Mouse (Mus musculus): Measurements from ENCODE around the gene Lmbrd2. TPM values are rescaled to one million over a fixed set of nuclear protein-coding genes. Genes with fewer than 3 reads are reported as not detected.

Gene Lmbrd2
- polyA plus RNA-seq, 1 experiment from 2014 or later = 2.8 TPM

GRCm38 (mm10) chr15:9130772-9131498, 9.4 kb upstream of the Lmbrd2 start:
- Histone ChIP-seq H3K27ac (ENCODE audit: low read length) (peak overlapping the region; percentile 51; the same call in 1 of the 2 replicates), H3K4me3 (replicated peaks; ENCODE audit: low read length) (no peak overlapping the region), H3K4me1 (ENCODE audit: control insufficient read depth, insufficient read depth, low read length) (peaks cover 7% of the 10 kb centered on the region), H3K27me3 (ENCODE audit: control insufficient read depth, insufficient read depth, low read length) (no peaks in the 10 kb centered on the region), H3K9me3 (replicated peaks; ENCODE audit: control insufficient read depth, low read length) (no peaks in the 10 kb centered on the region), H3K36me3 (ENCODE audit: control insufficient read depth, insufficient read depth, low read length) (peaks cover 10% of the 10 kb centered on the region), H3K4me2 (ENCODE audit: low read depth, low read length) (no peak overlapping the region; the same call in 1 of the 2 replicates), H3K9ac (ENCODE audit: low read length) (peak overlapping the region; percentile 25; the same call in 1 of the 2 replicates)
- ATAC-seq (ENCODE audit: insufficient read depth, low FRiP score) = peak; percentile 34; the same call in 1 of the 2 replicates
- WGBS = 68% methylated on average over 9 of the region's 9 CpGs

- H3K9me3 ChIP-seq (replicated peaks; ENCODE audit: control insufficient read depth, low read length) = no peaks in the 10 kb centered on the region
- H3K27me3 ChIP-seq (ENCODE audit: control insufficient read depth, insufficient read depth, low read length) = no peaks in the 10 kb centered on the region
- H3K4me1 ChIP-seq (ENCODE audit: control insufficient read depth, insufficient read depth, low read length) = peaks cover 7% of the 10 kb centered on the region
- no peak for ATAC-seq (ENCODE audit: insufficient read depth, low FRiP score)
- H3K4me3 ChIP-seq (replicated peaks; ENCODE audit: low read length) = no peak overlapping the region
- WGBS = 68% methylated on average over 4 of the region's 4 CpGs
- H3K4me2 ChIP-seq (ENCODE audit: low read depth, low read length) = no peak overlapping the region; the same call in 1 of the 2 replicates
- H3K36me3 ChIP-seq (ENCODE audit: control insufficient read depth, insufficient read depth, low read length) = peaks cover 10% of the 10 kb centered on the region
- peak overlapping the region; percentile 51; the same call in 1 of the 2 replicates for H3K27ac ChIP-seq (ENCODE audit: low read length)
- H3K9ac ChIP-seq (ENCODE audit: low read length) = peak overlapping the region; percentile 25; the same call in 1 of the 2 replicates
Measured at GRCm38 (mm10) chr15:9131499-9131888, 8.9 kb upstream of the Lmbrd2 start.

- ATAC-seq (ENCODE audit: insufficient read depth, low FRiP score) = no peak
- Histone ChIP-seq H3K27ac (ENCODE audit: low read length) (peak overlapping the region; percentile 57; the same call in 1 of the 2 replicates), H3K4me2 (ENCODE audit: low read depth, low read length) (no peak overlapping the region), H3K9me3 (replicated peaks; ENCODE audit: control insufficient read depth, low read length) (no peaks in the 10 kb centered on the region), H3K36me3 (ENCODE audit: control insufficient read depth, insufficient read depth, low read length) (peaks cover 11% of the 10 kb centered on the region), H3K27me3 (ENCODE audit: control insufficient read depth, insufficient read depth, low read length) (no peaks in the 10 kb centered on the region), H3K9ac (ENCODE audit: low read length) (peak overlapping the region; percentile 16; the same call in 1 of the 2 replicates), H3K4me3 (replicated peaks; ENCODE audit: low read length) (no peak overlapping the region), H3K4me1 (ENCODE audit: control insufficient read depth, insufficient read depth, low read length) (peaks cover 7% of the 10 kb centered on the region)
- 71% methylated on average over 13 of the region's 13 CpGs for WGBS
Measured at GRCm38 (mm10) chr15:9132693-9133443, 7.5 kb upstream of the Lmbrd2 start.

DNA sequence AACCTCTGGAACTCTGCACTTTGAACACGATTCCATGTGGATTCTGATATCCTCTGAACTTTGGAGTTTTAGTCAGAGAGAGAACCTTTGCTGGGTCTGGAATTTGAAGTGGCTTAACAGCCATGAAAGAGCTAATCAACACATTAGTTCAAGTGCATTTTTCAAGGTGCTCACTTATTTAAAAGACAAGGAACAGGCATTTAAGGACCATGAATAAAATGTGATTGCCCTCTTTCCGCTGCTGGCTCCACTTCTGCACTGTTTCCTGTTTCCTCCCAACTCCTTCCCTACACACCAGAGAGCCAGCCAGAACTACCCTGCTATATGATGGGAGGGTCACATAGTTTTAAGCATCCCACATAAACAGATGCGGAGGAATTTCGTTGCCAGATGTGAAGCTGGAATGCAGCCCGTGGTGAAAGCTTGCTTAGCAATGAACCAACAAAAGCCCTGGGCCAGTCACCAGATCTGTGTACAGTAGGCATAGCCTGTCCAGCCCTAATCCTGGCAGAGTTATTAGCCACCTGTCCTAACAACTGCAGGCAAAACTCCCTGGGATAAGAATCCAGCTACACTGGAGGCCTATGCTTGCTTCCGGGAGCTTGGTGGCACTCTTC, 5.4 kb upstream of the Lmbrd2 start:
- Histone ChIP-seq H3K27me3 (ENCODE audit: control insufficient read depth, insufficient read depth, low read length) (no peaks in the 10 kb centered on the region), H3K4me1 (ENCODE audit: control insufficient read depth, insufficient read depth, low read length) (peaks cover 19% of the 10 kb centered on the region), H3K9ac (ENCODE audit: low read length) (no peak overlapping the region), H3K4me3 (replicated peaks; ENCODE audit: low read length) (no peak overlapping the region), H3K27ac (ENCODE audit: low read length) (0 out of 2 replicates have a peak overlapping the region, but pooled peaks have one; percentile 5), H3K36me3 (ENCODE audit: control insufficient read depth, insufficient read depth, low read length) (peaks cover 3% of the 10 kb centered on the region; the same call in 1 of the 2 replicates), H3K4me2 (ENCODE audit: low read depth, low read length) (no peak overlapping the region), H3K9me3 (replicated peaks; ENCODE audit: control insufficient read depth, low read length) (no peaks in the 10 kb centered on the region)
- WGBS = 50% methylated on average over 6 of the region's 6 CpGs
- ATAC-seq (ENCODE audit: insufficient read depth, low FRiP score) = peak; percentile 47; the same call in 1 of the 2 replicates

GRCm38 (mm10) chr15:9139447-9139846, 903 bp upstream of the Lmbrd2 start:
- peak overlapping the region; percentile 68 for H3K4me2 ChIP-seq (ENCODE audit: low read depth, low read length)
- 0 out of 2 replicates have a peak, but pooled peaks cover 3% of the 10 kb centered on the region for H3K36me3 ChIP-seq (ENCODE audit: control insufficient read depth, insufficient read depth, low read length)
- WGBS = 21% methylated on average over 10 of the region's 10 CpGs
- H3K4me1 ChIP-seq (ENCODE audit: control insufficient read depth, insufficient read depth, low read length) = peaks cover 14% of the 10 kb centered on the region; the same call in 1 of the 2 replicates
- ATAC-seq (ENCODE audit: insufficient read depth, low FRiP score) = no peak
- H3K9ac ChIP-seq (ENCODE audit: low read length) = peak overlapping the region; percentile 66
- H3K9me3 ChIP-seq (replicated peaks; ENCODE audit: control insufficient read depth, low read length) = no peaks in the 10 kb centered on the region
- H3K27me3 ChIP-seq (ENCODE audit: control insufficient read depth, insufficient read depth, low read length) = no peaks in the 10 kb centered on the region
- no peak overlapping the region for H3K27ac ChIP-seq (ENCODE audit: low read length)
- H3K4me3 ChIP-seq (replicated peaks; ENCODE audit: low read length) = peak overlapping the region; percentile 64

DNA sequence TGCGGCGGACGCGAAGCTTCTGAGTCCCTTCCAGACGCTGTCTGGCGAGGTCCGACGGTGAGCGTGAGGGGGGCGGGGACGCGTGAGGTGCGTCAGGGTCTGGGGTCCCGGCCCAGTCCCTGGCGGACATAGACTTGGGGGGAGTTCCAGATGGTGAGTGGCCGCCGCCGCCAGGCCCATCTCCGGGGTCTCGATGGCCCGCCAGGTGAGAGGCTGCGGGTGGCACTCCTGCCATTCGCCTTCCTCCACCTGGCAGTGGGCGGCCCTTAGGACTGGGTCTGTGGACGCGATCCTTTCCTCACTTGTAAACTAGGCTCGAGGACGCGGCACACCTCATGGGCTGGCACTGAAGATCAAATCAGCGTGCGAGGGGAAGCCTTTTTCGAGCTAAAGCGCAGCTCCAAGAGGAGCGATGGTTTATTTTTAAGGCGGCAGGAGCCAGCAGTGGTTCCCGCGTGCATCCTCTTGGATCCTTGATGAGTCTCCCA, 378 bp downstream of the Lmbrd2 start:
- Histone ChIP-seq H3K9me3 (replicated peaks; ENCODE audit: control insufficient read depth, low read length) (no peaks in the 10 kb centered on the region), H3K36me3 (ENCODE audit: control insufficient read depth, insufficient read depth, low read length) (0 out of 2 replicates have a peak, but pooled peaks cover 3% of the 10 kb centered on the region), H3K9ac (ENCODE audit: low read length) (peak overlapping the region; percentile 71), H3K4me3 (replicated peaks; ENCODE audit: low read length) (peak overlapping the region; percentile 64), H3K4me1 (ENCODE audit: control insufficient read depth, insufficient read depth, low read length) (peaks cover 14% of the 10 kb centered on the region; the same call in 1 of the 2 replicates), H3K27me3 (ENCODE audit: control insufficient read depth, insufficient read depth, low read length) (no peaks in the 10 kb centered on the region), H3K4me2 (ENCODE audit: low read depth, low read length) (peak overlapping the region; percentile 68), H3K27ac (ENCODE audit: low read length) (peak overlapping the region; percentile 55)
- peak; percentile 84 for ATAC-seq (ENCODE audit: insufficient read depth, low FRiP score)
- WGBS = under 1% methylated on average over 37 of the region's 37 CpGs

DNA sequence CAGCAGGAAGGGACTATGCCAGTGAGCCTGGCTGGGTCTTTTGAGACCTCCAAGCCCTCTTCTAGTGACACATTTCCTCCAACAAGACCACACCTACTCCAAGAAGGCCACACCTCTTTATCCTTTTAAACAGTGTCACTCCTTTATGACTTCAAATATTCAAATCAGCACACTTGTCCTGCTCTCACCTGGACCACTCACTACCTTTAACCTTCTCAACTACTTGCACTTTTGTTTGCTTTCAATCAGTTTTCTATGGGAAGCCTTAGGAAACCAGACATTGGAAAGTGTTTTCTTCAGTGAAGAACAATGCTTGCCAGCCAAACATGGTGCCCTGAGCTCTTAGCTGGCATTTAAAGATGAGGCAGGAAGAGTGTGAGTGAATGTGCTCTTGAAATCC, 15.0 kb downstream of the Lmbrd2 start, which contains the start of gene Skp2:
Skp2 (minus strand) TSS at position 101 of the 400 bp plus-strand sequence.
- ATAC-seq (ENCODE audit: insufficient read depth, low FRiP score) = no peak
- no peaks in the 10 kb centered on the region for H3K4me1 ChIP-seq (ENCODE audit: control insufficient read depth, insufficient read depth, low read length)

GRCm38 (mm10) chr15:9162557-9163070, 22.3 kb downstream of the Lmbrd2 start:
- 84% methylated on average over 4 of the region's 4 CpGs for WGBS
- no peak for ATAC-seq (ENCODE audit: insufficient read depth, low FRiP score)

More for the DNA sequence above, 15.0 kb downstream of the Lmbrd2 start, which contains the start of gene Skp2:
- H3K4me3 ChIP-seq (replicated peaks; ENCODE audit: low read length) = no peak within 1 kb of the TSS
- no peaks in the 10 kb centered on the region for H3K9me3 ChIP-seq (replicated peaks; ENCODE audit: control insufficient read depth, low read length)
- peaks cover 19% of the 10 kb centered on the region for H3K36me3 ChIP-seq (ENCODE audit: control insufficient read depth, insufficient read depth, low read length)
- H3K27ac ChIP-seq (ENCODE audit: low read length) = no peak within 1 kb of the TSS
- no peak within 1 kb of the TSS for H3K4me2 ChIP-seq (ENCODE audit: low read depth, low read length)
- H3K9ac ChIP-seq (ENCODE audit: low read length) = no peak within 1 kb of the TSS
- H3K27me3 ChIP-seq (ENCODE audit: control insufficient read depth, insufficient read depth, low read length) = no peaks in the 10 kb centered on the region

More at GRCm38 (mm10) chr15:9162557-9163070, 22.3 kb downstream of the Lmbrd2 start:
- Histone ChIP-seq H3K36me3 (ENCODE audit: control insufficient read depth, insufficient read depth, low read length) (peaks cover 10% of the 10 kb centered on the region; the same call in 1 of the 2 replicates), H3K4me1 (ENCODE audit: control insufficient read depth, insufficient read depth, low read length) (0 out of 2 replicates have a peak, but pooled peaks cover 3% of the 10 kb centered on the region), H3K4me3 (replicated peaks; ENCODE audit: low read length) (no peak overlapping the region), H3K4me2 (ENCODE audit: low read depth, low read length) (no peak overlapping the region), H3K9ac (ENCODE audit: low read length) (no peak overlapping the region), H3K9me3 (replicated peaks; ENCODE audit: control insufficient read depth, low read length) (no peaks in the 10 kb centered on the region), H3K27me3 (ENCODE audit: control insufficient read depth, insufficient read depth, low read length) (no peaks in the 10 kb centered on the region), H3K27ac (ENCODE audit: low read length) (no peak overlapping the region)
